Mouse (Mus musculus): ENCODE data around the gene Kat6b.

DNA sequence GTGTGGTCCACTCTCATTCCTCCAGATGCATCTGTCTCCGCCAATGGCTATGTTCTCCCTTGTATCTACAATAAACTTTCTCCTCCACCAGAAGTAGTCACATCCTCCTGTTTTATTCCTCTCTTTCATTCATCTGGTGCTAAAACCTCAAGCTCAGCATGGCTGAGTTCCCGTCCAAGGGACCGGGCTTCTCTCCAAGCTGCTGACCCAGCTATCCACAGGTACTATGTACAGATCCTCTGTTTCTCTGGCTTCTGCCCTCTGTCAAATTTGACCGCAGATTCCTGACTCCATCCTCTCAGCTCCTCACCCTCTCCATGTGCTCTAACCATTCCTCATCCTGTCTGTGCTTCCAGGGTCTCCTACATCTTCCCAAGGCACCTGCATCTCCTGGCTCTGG, 22.1 kb upstream of the Kat6b start:
- TF ChIP-seq CTCF (IDR thresholded peaks at IDR 0.05; ENCODE audit: extremely low read depth, insufficient read depth, low read length) (no peak), POLR2A (IDR thresholded peaks at IDR 0.05; ENCODE audit: extremely low read depth, insufficient read depth, low read length) (no peak)
